Mouse (Mus musculus): ENCODE results near the gene Gm11627.
"Not testable (repeated sequence)": the region's sequence is repeated elsewhere in the genome, so short reads cannot be mapped to it uniquely, and the experiment has no call there.

Gene Gm11627

GRCm38 (mm10) chr11:102579165-102580033, at the start of gene Gm11627:
TSS of gene Gm11627 (minus strand) at chr11:102579461.
- DNase-seq (ENCODE audit: low spot score) = no peak

- DNase-seq (ENCODE audit: low spot score) = no peak
Observed at GRCm38 (mm10) chr11:102628529-102628928, 49.3 kb upstream of the Gm11627 start.

GRCm38 (mm10) chr11:102627171-102627931, 48.1 kb upstream of the Gm11627 start:
- no peak for DNase-seq (ENCODE audit: low spot score)

GRCm38 (mm10) chr11:102624888-102625407, 45.7 kb upstream of the Gm11627 start:
- no peak for DNase-seq (ENCODE audit: low spot score)

- no peak for DNase-seq (ENCODE audit: low spot score)
Observed at GRCm38 (mm10) chr11:102623876-102624789, 44.9 kb upstream of the Gm11627 start.

GRCm38 (mm10) chr11:102619449-102619848, 40.2 kb upstream of the Gm11627 start:
- no peak for DNase-seq (ENCODE audit: low spot score)

GRCm38 (mm10) chr11:102611317-102611705, 32.0 kb upstream of the Gm11627 start:
- DNase-seq (ENCODE audit: low spot score) = no peak

- DNase-seq (ENCODE audit: low spot score) = no peak
Observed at GRCm38 (mm10) chr11:102610675-102611316, 31.5 kb upstream of the Gm11627 start.

- no peak for DNase-seq (ENCODE audit: low spot score)
Observed at GRCm38 (mm10) chr11:102610260-102610659, 31.0 kb upstream of the Gm11627 start.

GRCm38 (mm10) chr11:102609483-102609882, 30.2 kb upstream of the Gm11627 start:
- no peak for DNase-seq (ENCODE audit: low spot score)

- no peak for DNase-seq (ENCODE audit: low spot score)
Observed at GRCm38 (mm10) chr11:102608691-102609090, 29.4 kb upstream of the Gm11627 start.

GRCm38 (mm10) chr11:102607686-102608548, 28.7 kb upstream of the Gm11627 start:
- DNase-seq (ENCODE audit: low spot score) = no peak

GRCm38 (mm10) chr11:102607201-102607600, 27.9 kb upstream of the Gm11627 start:
- not testable (repeated sequence) for DNase-seq (ENCODE audit: low spot score)

GRCm38 (mm10) chr11:102606751-102607171, 27.5 kb upstream of the Gm11627 start:
- DNase-seq (ENCODE audit: low spot score) = no peak

GRCm38 (mm10) chr11:102605553-102606416, 26.5 kb upstream of the Gm11627 start:
- DNase-seq (ENCODE audit: low spot score) = no peak

- no peak for DNase-seq (ENCODE audit: low spot score)
Observed at GRCm38 (mm10) chr11:102604777-102605552, 25.7 kb upstream of the Gm11627 start.

- DNase-seq (ENCODE audit: low spot score) = peak; percentile 92
Observed at GRCm38 (mm10) chr11:102604010-102604584, 24.8 kb upstream of the Gm11627 start, which contains the start of gene Fzd2. TSS of gene Fzd2 (plus strand) at chr11:102604396.

GRCm38 (mm10) chr11:102603496-102603850, 24.2 kb upstream of the Gm11627 start:
- peak; percentile 58 for DNase-seq (ENCODE audit: low spot score)

Measured in ovary, adult 18-20 months (tissue).